Mouse (Mus musculus) limb, embryonic 15.5 days (tissue): ENCODE measurements around the gene Armh1. TPM values are rescaled to one million over a fixed set of nuclear protein-coding genes. Genes with fewer than 3 reads are reported as not detected.

Experiments
- ATAC-seq: fragments of 200-750 bp; cut with Nextera tagmentation; 2 replicates; pipeline ENCODE4 v1.8.0; 2017; ENCODE audit warnings: low read depth, moderate TSS enrichment; ENCODE audit not compliant: insufficient number of reproducible peaks, low FRiP score, low TSS enrichment
- H3K27ac ChIP-seq: fragments of 300-500 bp; sonication (generic); 2 replicates; pipeline ENCODE4 v1.5.1; 2015; ENCODE audit warnings: moderate library complexity, mild to moderate bottlenecking, inconsistent platforms
- H3K27me3 ChIP-seq: fragments of 300-500 bp; sonication (generic); 2 replicates; pipeline ENCODE4 v1.6.1; 2015; ENCODE audit warnings: inconsistent platforms
- H3K36me3 ChIP-seq: fragments of 300-500 bp; sonication (generic); 2 replicates; pipeline ENCODE4 v1.6.1; 2015; ENCODE audit warnings: inconsistent platforms
- H3K4me1 ChIP-seq: fragments of 300-500 bp; sonication (generic); 2 replicates; pipeline ENCODE4 v1.6.1; 2015; ENCODE audit warnings: inconsistent platforms
- H3K4me2 ChIP-seq: fragments of 300-500 bp; sonication (generic); 2 replicates; pipeline ENCODE4 v1.6.1; 2015; ENCODE audit warnings: mild to moderate bottlenecking, inconsistent platforms
- H3K4me3 ChIP-seq: fragments of 300-500 bp; sonication (generic); 2 replicates; pipeline ENCODE4 v1.5.1; 2015; ENCODE audit warnings: mild to moderate bottlenecking, inconsistent platforms
- H3K9ac ChIP-seq: fragments of 300-500 bp; sonication (generic); 2 replicates; pipeline ENCODE4 v1.6.1; 2015; ENCODE audit warnings: inconsistent platforms
- H3K9me3 ChIP-seq: fragments of 300-500 bp; sonication (generic); 2 replicates; pipeline ENCODE4 v1.6.1; 2016; ENCODE audit warnings: inconsistent platforms
- WGBS: fragments of 180-500 bp; shearing (Covaris S2); methylation state at CpG from one replicate; pipeline ENCODE4 v1.1.7; 2015; 5-methylcytosine and 5-hydroxymethylcytosine counted together
- polyA plus RNA-seq: library from polyadenylated mRNA; unstranded; fragments of >200 nt; fragmentation: Nextera tagmentation; extraction: Ambion mirVana; gene quantifications from 2 replicates; pipeline ENCODE4 v1.2.1, GENCODE M21; 2015

Gene Armh1
- polyA plus RNA-seq, 1 experiment from 2014 or later: 0.51 TPM

DNA sequence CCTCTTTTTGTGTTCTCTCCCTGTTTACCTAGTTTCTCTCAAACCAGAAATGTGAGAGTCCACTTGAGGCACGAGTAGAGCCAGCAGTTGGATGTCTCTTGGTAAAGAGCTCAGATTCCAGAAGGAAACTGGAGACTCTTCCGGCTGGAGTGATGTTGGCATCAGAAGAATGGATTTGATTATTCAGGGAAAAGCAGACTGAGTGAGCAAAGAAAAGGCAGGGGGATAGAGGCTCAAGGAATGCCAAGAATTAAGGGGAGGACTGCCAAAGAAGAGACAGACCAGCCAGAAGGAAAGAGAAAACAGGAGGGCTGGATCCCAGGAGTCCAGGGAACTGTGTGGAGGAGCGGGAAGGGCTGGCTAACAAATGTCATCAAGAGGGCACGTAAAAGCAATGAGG lies 16.1 kb downstream of the Armh1 start:
- Histone ChIP-seq H3K4me1 (peaks cover 16% of the 10 kb centered on the region), H3K9ac (no peak overlapping the region), H3K9me3 (no peaks in the 10 kb centered on the region), H3K27me3 (no peaks in the 10 kb centered on the region), H3K36me3 (no peaks in the 10 kb centered on the region), H3K4me2 (no peak overlapping the region), H3K27ac (peak overlapping the region; percentile 55), H3K4me3 (no peak overlapping the region)
- WGBS: 37% methylated on average over 4 of the region's 4 CpGs
- ATAC-seq: peak; percentile 62; the same call in 1 of the 2 replicates

DNA sequence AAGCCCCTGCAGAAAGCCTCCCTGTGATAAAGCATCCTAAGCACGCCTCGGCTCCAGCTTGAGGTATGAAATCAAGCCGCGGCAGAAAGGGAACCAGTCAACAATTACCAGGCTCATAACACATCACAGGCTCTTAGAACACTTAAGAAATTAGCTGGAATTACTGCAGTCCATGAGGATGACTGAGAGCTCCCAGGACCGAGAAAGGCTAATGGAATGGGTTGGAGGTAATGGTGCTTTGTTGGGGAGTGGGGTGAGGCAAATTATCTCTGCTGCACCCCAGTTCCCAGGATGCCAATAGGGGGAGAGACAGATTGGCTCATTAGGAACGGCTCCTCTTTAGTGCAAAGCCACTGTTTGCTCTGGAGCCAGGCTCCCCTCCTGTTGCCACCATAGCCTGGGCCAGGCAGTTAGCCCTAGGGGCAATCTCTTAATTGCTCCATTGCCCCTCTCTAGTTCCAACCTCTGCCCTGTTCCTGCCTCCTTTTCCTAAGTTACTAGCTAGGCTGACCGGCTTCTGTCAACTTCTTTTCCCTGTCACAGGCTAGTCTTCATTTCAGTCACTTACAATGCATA lies 17.7 kb downstream of the Armh1 start:
- H3K4me2 ChIP-seq: no peak overlapping the region
- ATAC-seq: no peak
- H3K9ac ChIP-seq: no peak overlapping the region
- 23% methylated on average over 7 of the region's 7 CpGs for WGBS
- no peaks in the 10 kb centered on the region for H3K27me3 ChIP-seq
- H3K36me3 ChIP-seq: no peaks in the 10 kb centered on the region
- no peaks in the 10 kb centered on the region for H3K9me3 ChIP-seq
- H3K4me1 ChIP-seq: peaks cover 10% of the 10 kb centered on the region; the same call in 1 of the 2 replicates
- no peak overlapping the region for H3K4me3 ChIP-seq
- H3K27ac ChIP-seq: no peak overlapping the region

DNA sequence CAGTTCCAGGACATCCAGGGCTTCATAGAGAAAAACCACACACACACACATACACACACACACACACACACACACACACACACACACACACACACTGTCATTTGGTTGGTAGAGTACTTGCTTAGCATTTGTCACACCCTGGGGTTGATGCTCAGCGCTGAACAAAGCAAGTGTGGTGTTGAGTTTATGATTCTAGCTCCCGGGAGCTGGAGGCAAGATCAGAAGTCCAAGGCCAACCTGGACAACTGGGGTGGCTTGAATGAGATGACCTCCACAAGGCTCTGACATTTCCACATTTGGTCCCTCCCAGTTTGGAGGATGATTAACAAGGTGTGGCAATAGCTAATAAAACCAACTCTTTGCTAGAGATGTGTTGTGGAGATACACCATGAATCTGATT lies 20.7 kb downstream of the Armh1 start:
- Histone ChIP-seq H3K9ac (no peak overlapping the region), H3K36me3 (no peaks in the 10 kb centered on the region), H3K4me2 (no peak overlapping the region), H3K4me1 (peaks cover 7% of the 10 kb centered on the region; the same call in 1 of the 2 replicates), H3K27me3 (no peaks in the 10 kb centered on the region), H3K27ac (no peak overlapping the region), H3K9me3 (no peaks in the 10 kb centered on the region), H3K4me3 (no peak overlapping the region)
- ATAC-seq: no peak
- WGBS: 76% methylated on average over 2 of the region's 2 CpGs

DNA sequence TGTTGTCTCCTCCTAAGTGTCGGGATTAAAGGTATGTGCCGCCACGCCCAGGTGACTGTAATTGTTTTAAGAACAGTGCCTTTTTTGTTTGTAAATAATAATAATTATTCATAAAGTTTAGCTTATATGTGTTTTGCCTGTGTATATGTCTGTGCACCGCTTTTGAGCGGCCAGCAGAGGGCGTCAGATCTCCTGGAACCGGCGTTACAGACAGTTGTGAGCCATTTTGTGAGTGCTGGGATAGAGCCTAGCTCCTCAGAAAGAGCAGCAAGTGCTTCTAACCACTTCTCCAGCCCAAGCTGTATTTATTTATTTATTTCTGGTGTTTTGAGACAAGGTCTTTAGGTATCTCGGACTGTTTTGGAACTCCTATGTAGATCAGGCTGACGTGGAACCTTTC lies 21.6 kb downstream of the Armh1 start:
- H3K9me3 ChIP-seq: no peaks in the 10 kb centered on the region
- H3K4me1 ChIP-seq: 0 out of 2 replicates have a peak, but pooled peaks cover 3% of the 10 kb centered on the region
- no peaks in the 10 kb centered on the region for H3K27me3 ChIP-seq
- H3K27ac ChIP-seq: no peak overlapping the region
- no peak for ATAC-seq
- H3K36me3 ChIP-seq: no peaks in the 10 kb centered on the region
- no peak overlapping the region for H3K4me3 ChIP-seq
- H3K9ac ChIP-seq: no peak overlapping the region
- WGBS: 58% methylated on average over 10 of the region's 10 CpGs
- no peak overlapping the region for H3K4me2 ChIP-seq

DNA sequence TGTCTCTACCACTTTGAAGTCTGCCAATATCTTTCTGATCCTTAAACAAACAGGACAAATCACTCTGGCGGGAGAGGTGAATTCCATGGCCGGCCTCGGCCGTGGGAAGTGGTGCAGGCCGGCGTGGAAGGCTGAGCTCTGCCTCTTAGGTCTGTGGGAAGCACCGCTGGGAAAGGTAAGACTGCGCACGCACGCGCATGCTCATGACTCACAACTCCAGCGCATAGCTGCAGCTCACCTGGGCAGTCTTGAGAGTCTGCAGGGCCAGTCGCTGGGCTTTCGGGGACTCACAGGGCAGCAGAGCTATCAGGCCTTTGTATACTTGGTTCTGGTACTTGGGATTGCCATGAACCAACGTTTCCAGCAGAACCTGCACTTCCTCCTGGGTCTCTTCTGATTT lies 22.3 kb downstream of the Armh1 start:
- no peak overlapping the region for H3K4me3 ChIP-seq
- no peak overlapping the region for H3K4me2 ChIP-seq
- H3K27ac ChIP-seq: no peak overlapping the region
- no peaks in the 10 kb centered on the region for H3K36me3 ChIP-seq
- H3K27me3 ChIP-seq: no peaks in the 10 kb centered on the region
- no peaks in the 10 kb centered on the region for H3K9me3 ChIP-seq
- WGBS: 67% methylated on average over 15 of the region's 15 CpGs
- H3K9ac ChIP-seq: no peak overlapping the region
- ATAC-seq: no peak
- 0 out of 2 replicates have a peak, but pooled peaks cover 3% of the 10 kb centered on the region for H3K4me1 ChIP-seq

DNA sequence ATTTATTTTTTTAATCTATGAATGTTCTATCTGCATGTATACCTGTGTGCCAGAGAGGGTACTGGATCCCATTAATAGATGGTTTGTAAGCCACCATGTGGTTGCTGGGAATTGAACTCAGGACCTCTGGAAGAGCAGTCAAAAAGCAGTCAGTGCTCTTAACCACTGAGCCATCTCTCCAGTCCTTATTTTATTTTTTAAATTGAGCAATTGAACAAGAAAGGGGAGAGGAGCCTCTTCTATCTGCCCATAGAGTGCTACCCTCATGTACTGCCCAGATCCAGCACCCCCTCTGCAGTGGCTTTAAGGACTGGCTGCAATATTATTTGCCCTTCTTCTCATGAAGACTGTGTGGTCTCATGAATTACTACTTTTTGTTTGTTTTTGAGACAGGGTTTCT lies 26.7 kb downstream of the Armh1 start:
- no peak overlapping the region for H3K4me2 ChIP-seq
- no peaks in the 10 kb centered on the region for H3K9me3 ChIP-seq
- no peak overlapping the region for H3K9ac ChIP-seq
- no peaks in the 10 kb centered on the region for H3K27me3 ChIP-seq
- H3K36me3 ChIP-seq: no peaks in the 10 kb centered on the region
- no peaks in the 10 kb centered on the region for H3K4me1 ChIP-seq
- ATAC-seq: no peak
- no peak overlapping the region for H3K4me3 ChIP-seq
- H3K27ac ChIP-seq: no peak overlapping the region

DNA sequence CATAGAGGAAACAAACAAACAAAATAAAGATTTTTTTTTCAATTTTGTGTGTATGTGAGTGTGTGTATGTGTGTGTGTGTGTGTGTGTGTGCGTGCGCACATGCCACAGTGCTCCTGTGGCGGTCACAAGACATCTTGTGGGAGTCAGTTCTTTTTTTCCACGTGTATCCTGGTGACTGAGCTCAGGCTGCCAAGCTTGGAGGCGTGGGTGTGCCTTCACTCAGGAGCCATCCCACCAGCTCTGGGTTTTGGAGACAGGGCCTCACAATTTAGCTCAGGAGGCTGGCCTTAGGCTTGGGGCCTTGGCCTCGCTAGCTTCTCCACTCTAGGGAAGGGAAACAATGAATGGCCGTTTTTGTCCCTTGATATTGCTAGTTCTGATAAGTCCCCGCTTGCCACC lies 27.8 kb downstream of the Armh1 start:
- no peak for ATAC-seq
- Histone ChIP-seq H3K27ac (no peak overlapping the region), H3K9ac (no peak overlapping the region), H3K4me3 (no peak overlapping the region), H3K27me3 (no peaks in the 10 kb centered on the region), H3K4me2 (no peak overlapping the region), H3K36me3 (no peaks in the 10 kb centered on the region), H3K9me3 (no peaks in the 10 kb centered on the region), H3K4me1 (no peaks in the 10 kb centered on the region)
- 79% methylated on average over 8 of the region's 8 CpGs for WGBS

DNA sequence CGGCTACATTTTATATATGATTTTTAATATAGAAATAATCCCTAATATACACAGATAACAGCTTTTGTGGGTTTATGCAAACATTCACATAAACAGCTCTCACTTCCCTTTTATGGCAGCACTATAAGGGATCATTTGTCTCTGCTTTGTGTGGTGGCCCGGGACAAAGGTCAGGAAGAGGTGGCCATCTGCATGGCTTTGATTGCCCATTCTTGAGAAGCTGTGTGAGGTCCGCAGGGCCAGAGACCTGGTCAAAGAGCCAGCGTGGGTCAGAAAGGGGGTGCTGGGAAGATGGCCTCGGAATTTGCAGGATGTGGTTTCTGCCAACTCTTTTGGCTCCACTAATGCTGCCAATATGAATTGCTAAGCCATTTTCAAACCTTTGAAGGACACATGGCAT lies 28.9 kb downstream of the Armh1 start:
- Histone ChIP-seq H3K9me3 (no peaks in the 10 kb centered on the region), H3K4me2 (no peak overlapping the region), H3K4me3 (no peak overlapping the region), H3K4me1 (0 out of 2 replicates have a peak, but pooled peaks cover 2% of the 10 kb centered on the region), H3K27me3 (no peaks in the 10 kb centered on the region), H3K36me3 (no peaks in the 10 kb centered on the region), H3K27ac (no peak overlapping the region), H3K9ac (no peak overlapping the region)
- 34% methylated on average over 5 of the region's 5 CpGs for WGBS
- no peak for ATAC-seq

DNA sequence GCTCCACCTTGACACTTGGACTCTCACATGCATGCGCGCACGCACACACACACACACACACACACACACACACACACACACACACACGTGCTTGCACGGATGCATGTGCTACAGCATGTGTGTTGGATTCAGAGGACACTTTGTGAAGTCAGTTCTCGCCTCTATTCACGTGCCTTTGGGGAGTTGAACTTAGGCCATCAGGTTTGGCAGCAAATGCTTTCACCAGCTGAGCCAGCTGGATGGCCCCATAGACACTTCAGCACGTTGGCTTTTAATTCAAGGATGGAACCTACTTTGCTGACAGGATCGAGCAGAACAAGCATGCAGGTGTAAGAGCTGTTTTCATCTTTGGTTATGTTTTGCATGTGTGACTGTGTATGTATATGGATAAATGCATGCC lies 30.1 kb downstream of the Armh1 start:
- Histone ChIP-seq H3K4me3 (no peak overlapping the region), H3K4me1 (0 out of 2 replicates have a peak, but pooled peaks cover 2% of the 10 kb centered on the region), H3K9ac (no peak overlapping the region), H3K27ac (no peak overlapping the region), H3K27me3 (no peaks in the 10 kb centered on the region), H3K4me2 (no peak overlapping the region), H3K36me3 (no peaks in the 10 kb centered on the region), H3K9me3 (no peaks in the 10 kb centered on the region)
- ATAC-seq: no peak
- WGBS: 81% methylated on average over 9 of the region's 9 CpGs

DNA sequence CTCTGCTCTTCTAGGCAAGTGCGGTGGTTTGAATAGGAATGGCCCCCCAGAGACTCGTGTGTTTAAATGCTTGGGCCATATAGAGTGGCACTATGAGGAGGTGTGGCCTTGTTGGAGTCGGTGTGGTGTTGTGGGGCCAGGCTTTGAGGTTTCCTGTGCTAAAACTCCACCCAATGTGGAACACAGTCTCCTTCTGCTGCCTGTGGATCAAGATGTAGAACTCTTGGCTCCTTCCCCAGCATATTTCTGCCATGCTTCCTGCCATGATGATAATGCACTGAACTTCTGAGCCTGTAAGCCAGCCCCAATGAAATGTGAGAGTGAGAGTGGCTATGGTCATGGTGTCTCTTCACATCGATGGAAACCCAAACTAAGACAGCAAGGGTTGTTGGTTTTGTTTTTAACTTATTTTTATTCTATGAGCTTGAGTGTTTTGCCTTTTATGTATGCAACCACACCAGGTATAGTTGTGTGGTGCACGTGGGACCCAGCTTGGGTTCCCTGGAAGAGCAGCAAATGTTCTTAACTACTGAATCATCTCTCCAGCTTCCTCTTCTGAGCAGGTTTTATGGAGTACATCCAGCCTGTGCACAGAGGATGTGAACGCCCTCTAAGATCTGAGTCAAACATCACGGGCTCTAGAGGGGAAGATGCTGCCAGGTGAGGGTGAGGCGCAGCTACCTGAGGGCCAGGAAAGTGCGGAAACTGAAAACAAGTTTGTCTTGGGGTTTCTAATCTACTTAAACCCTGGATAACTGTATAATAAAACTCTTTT lies 31.0 kb downstream of the Armh1 start:
- no peak overlapping the region for H3K27ac ChIP-seq
- no peak overlapping the region for H3K9ac ChIP-seq
- H3K4me3 ChIP-seq: no peak overlapping the region
- no peaks in the 10 kb centered on the region for H3K27me3 ChIP-seq
- no peaks in the 10 kb centered on the region for H3K36me3 ChIP-seq
- ATAC-seq: no peak
- no peak overlapping the region for H3K4me2 ChIP-seq
- 73% methylated on average over 9 of the region's 9 CpGs for WGBS
- H3K9me3 ChIP-seq: no peaks in the 10 kb centered on the region
- 0 out of 2 replicates have a peak, but pooled peaks cover 2% of the 10 kb centered on the region for H3K4me1 ChIP-seq

DNA sequence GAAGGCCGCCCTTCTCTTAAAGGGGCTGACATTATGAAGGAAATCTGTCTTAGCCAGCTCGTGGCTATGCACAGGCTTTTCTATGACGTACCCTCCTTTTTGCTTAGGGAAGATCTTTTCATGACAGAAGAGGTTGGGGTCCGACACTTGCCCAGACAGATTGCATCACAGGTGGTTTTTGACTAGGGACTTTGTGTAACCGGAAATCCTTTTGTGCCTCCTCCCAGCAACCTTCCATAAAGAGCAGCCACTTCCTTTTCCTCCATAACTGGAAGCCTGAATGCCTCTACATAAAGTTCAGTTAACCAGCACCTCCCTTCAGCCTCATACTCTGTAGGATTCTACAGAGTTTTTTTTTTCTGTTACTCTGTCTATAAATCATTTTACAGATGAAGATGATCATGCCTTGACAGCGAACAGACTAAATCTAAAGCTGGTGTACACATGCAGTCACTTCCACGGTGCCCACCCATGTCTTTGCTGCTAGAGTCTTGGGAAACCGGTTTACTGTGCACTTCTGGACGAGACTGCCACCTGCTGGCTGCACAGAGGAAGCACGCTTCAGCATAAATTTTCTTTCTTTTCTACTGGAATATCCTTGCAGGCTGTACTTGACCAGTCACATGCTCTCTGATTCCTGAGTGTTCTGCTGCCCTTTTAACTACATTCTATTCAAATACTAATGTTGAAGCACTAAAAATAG lies 33.3 kb downstream of the Armh1 start:
- no peak overlapping the region for H3K27ac ChIP-seq
- WGBS: 31% methylated on average over 10 of the region's 10 CpGs
- no peak for ATAC-seq

DNA sequence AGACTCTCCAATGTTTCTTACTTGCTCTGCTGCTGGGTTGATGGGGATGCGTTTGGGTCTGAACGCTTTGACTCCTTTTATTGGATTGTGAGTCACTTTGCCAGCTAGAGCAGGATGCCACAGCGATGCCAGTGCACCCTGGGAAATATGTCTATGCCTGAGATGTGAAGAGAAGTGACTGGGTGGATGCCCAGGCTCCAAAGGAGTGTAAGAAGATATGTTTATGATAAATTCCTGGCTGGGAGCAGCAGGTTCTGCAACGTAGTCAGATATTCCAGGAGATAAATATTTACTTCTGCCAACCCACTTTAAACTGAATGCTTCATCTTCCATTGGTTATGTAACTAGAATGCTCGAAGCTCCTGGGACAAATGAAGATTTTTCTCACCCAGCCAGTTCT lies 34.9 kb downstream of the Armh1 start:
- Histone ChIP-seq H3K4me2 (no peak overlapping the region), H3K27me3 (no peaks in the 10 kb centered on the region), H3K36me3 (no peaks in the 10 kb centered on the region), H3K27ac (no peak overlapping the region), H3K9ac (no peak overlapping the region), H3K4me1 (0 out of 2 replicates have a peak, but pooled peaks cover 2% of the 10 kb centered on the region), H3K9me3 (no peaks in the 10 kb centered on the region), H3K4me3 (no peak overlapping the region)
- ATAC-seq: no peak
- WGBS: 66% methylated on average over 5 of the region's 5 CpGs

More for the DNA sequence above, 33.3 kb downstream of the Armh1 start:
- Histone ChIP-seq H3K4me2 (no peak overlapping the region), H3K36me3 (no peaks in the 10 kb centered on the region), H3K4me3 (no peak overlapping the region), H3K9ac (no peak overlapping the region), H3K9me3 (no peaks in the 10 kb centered on the region), H3K27me3 (no peaks in the 10 kb centered on the region), H3K4me1 (0 out of 2 replicates have a peak, but pooled peaks cover 2% of the 10 kb centered on the region)
